Mouse (Mus musculus) retina, adult 2 months (tissue): Measurements from ENCODE around the gene Aldh16a1.
"Not testable (repeated sequence)": the region's sequence is repeated elsewhere in the genome, so short reads cannot be mapped to it uniquely, and the experiment has no call there.

Source experiments
- DNase-seq: peaks from one replicate; pipeline ENCODE4 v3.0.0-alpha.2; 2012; ENCODE audit warnings: low read depth, low spot score

Gene Aldh16a1

GRCm38 (mm10) chr7:45179469-45179868 is 25.1 kb upstream of the Aldh16a1 start, which contains the start of gene Gfy:
TSS of gene Gfy (minus strand) at chr7:45179569.
- no peak for DNase-seq

- no peak for DNase-seq
These were observed 24.2 kb upstream of the Aldh16a1 start for GRCm38 (mm10) chr7:45178550-45178949.

- DNase-seq, result no peak
These were observed 22.0 kb upstream of the Aldh16a1 start for GRCm38 (mm10) chr7:45176356-45176755.

GRCm38 (mm10) chr7:45175929-45176328 is 21.5 kb upstream of the Aldh16a1 start:
- no peak for DNase-seq

GRCm38 (mm10) chr7:45175398-45175797 is 21.0 kb upstream of the Aldh16a1 start:
- DNase-seq, result no peak

GRCm38 (mm10) chr7:45174567-45175280 is 20.3 kb upstream of the Aldh16a1 start:
- DNase-seq, result no peak

GRCm38 (mm10) chr7:45173772-45174171 is 19.4 kb upstream of the Aldh16a1 start:
- not testable (repeated sequence) for DNase-seq

- DNase-seq, result no peak
These were observed 18.6 kb upstream of the Aldh16a1 start for GRCm38 (mm10) chr7:45172974-45173373.

GRCm38 (mm10) chr7:45169495-45169894 is 15.1 kb upstream of the Aldh16a1 start:
- no peak for DNase-seq

GRCm38 (mm10) chr7:45168656-45169055 is 14.3 kb upstream of the Aldh16a1 start:
- no peak for DNase-seq

GRCm38 (mm10) chr7:45167761-45168445 is 13.5 kb upstream of the Aldh16a1 start:
- no peak for DNase-seq

- no peak for DNase-seq
These were observed 12.6 kb upstream of the Aldh16a1 start for GRCm38 (mm10) chr7:45166950-45167401.

- no peak for DNase-seq
These were observed 11.3 kb upstream of the Aldh16a1 start for GRCm38 (mm10) chr7:45165701-45166100.

- no peak for DNase-seq
These were observed 10.4 kb upstream of the Aldh16a1 start for GRCm38 (mm10) chr7:45164833-45165232.

GRCm38 (mm10) chr7:45163735-45164490 is 9.5 kb upstream of the Aldh16a1 start, which contains the start of gene Slc17a7:
TSS of gene Slc17a7 (plus strand) at chr7:45163949.
- DNase-seq, result no peak

GRCm38 (mm10) chr7:45162996-45163615 is 8.7 kb upstream of the Aldh16a1 start:
- DNase-seq, result no peak

GRCm38 (mm10) chr7:45162551-45162950 is 8.2 kb upstream of the Aldh16a1 start:
- no peak for DNase-seq

GRCm38 (mm10) chr7:45161612-45162473 is 7.5 kb upstream of the Aldh16a1 start:
- peak; percentile 74 for DNase-seq

- DNase-seq, result no peak
These were observed 6.5 kb upstream of the Aldh16a1 start for GRCm38 (mm10) chr7:45160866-45161265.

GRCm38 (mm10) chr7:45160316-45160800 is 6.0 kb upstream of the Aldh16a1 start:
- no peak for DNase-seq

GRCm38 (mm10) chr7:45158991-45159390 is 4.6 kb upstream of the Aldh16a1 start:
- DNase-seq, result no peak
